Mouse (Mus musculus): ENCODE data around the gene C2cd3. TPM values are rescaled to one million over a fixed set of nuclear protein-coding genes. Genes with fewer than 3 reads are reported as not detected.

C2cd3 gene
- 13.8 and 15.0 TPM in 2 replicates for polyA plus RNA-seq (2015; fragmentation: Nextera tagmentation; extraction: Ambion mirVana)

DNA sequence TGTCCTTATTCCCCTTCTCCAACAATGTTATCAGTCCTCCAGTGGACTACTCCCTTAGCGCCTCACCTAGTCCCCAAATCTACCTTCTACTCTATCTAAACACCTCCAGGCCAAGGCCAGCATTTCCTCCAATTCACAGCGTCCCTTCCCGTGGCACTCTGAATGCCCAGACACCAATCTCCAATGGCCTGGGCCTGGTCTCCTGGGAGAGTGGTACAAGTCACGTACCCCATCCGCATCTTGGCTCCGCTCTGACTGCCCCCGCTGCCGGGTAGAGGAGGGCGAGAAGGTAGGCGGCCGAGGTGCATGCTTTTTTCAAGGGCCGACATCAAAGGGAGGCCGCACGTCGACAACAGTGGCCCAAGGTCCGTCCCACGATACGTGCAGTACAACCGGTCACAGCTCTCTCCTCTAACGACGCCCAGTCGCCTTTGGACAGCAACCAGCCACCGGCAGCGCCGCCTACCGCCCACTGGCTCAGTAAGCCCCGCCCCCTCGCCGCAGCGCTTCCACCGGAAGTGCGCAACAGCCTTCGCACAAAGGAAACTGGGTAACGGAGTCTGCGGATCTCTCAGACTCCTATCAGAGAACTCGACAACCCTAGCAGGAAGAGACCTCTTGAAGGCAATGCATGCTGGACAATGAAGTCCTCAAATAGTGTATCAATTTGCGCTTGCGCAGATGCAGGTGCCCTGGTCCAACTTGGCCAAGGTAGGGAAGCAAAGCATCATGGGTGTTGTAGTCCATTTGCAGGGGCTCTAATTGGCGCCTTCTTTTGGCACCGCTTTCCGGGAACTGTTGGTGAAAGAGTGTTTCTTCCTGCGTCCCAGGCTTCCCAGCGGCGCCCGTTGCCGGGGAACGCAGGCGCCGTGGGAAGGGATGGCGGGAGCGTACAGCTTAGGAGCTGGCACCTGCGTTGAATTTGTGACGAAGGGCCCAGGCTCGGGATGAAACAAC, at the start of gene C2cd3, which contains the start of gene Ppme1:
C2cd3 (plus strand) TSS at position 739 of the 957 bp plus-strand sequence.
Ppme1 (minus strand) TSS at position 813 of the 957 bp plus-strand sequence.

DNA sequence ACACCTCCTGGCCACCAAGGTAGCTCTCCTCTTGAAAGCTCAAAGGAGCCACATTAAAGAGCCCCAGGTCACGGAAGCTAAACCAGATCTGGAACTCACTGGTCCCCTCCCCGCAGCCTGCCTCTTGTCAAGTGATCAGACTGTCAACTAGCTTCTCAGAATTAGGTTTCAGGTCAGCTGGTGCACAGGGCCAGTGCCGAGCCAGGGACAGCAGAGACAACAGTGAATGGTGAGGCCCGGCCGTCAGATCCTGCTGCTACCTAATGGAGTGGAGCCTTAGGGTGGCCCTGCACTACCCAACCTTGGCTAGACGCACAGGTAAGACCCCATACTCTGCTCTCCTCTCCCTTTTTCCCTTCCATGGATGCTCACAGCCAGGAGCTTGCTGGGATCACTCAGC, 100.7 kb downstream of the C2cd3 start, which contains the start of gene Ucp3:
Ucp3 (plus strand) TSS at position 214 of the 400 bp plus-strand sequence.

GRCm38 (mm10) chr7:100493117-100493483, 121.1 kb downstream of the C2cd3 start, which contains the start of gene Ucp2:
Gene Ucp2, plus strand, starts transcription at chr7:100493337.

GRCm38 (mm10) chr7:100514573-100514972, 142.5 kb downstream of the C2cd3 start, which contains the start of gene Dnajb13:
Gene Dnajb13, minus strand, starts transcription at chr7:100514960.

Other genes starting within 250 kb of the C2cd3 start
- gene Lipt2, start 213.0 kb upstream of the C2cd3 start, polyA plus RNA-seq (2015; fragmentation: Nextera tagmentation; extraction: Ambion mirVana) = 8.6 and 9.2 TPM in 2 replicates
- 3.4 and 5.8 TPM in 2 replicates for gene Kcne3, start 195.7 kb upstream of the C2cd3 start, polyA plus RNA-seq (2015; fragmentation: Nextera tagmentation; extraction: Ambion mirVana)
- 2.8 and 3.2 TPM in 2 replicates for gene Pgm2l1, start 144.8 kb upstream of the C2cd3 start, polyA plus RNA-seq (2015; fragmentation: Nextera tagmentation; extraction: Ambion mirVana)
- gene P4ha3, start 86.7 kb upstream of the C2cd3 start, polyA plus RNA-seq (2015; fragmentation: Nextera tagmentation; extraction: Ambion mirVana) = 0.52 and 0.63 TPM in 2 replicates
- 16.3 and 18.1 TPM in 2 replicates for gene Ppme1, start 74 bp downstream of the C2cd3 start, polyA plus RNA-seq (2015; fragmentation: Nextera tagmentation; extraction: Ambion mirVana)
- gene Ucp3, start 100.8 kb downstream of the C2cd3 start, polyA plus RNA-seq (2015; fragmentation: Nextera tagmentation; extraction: Ambion mirVana) = not detected in 2 replicates
- 1,043 and 1,112 TPM in 2 replicates for gene Ucp2, start 121.1 kb downstream of the C2cd3 start, polyA plus RNA-seq (2015; fragmentation: Nextera tagmentation; extraction: Ambion mirVana)
- gene Dnajb13, start 142.7 kb downstream of the C2cd3 start, polyA plus RNA-seq (2015; fragmentation: Nextera tagmentation; extraction: Ambion mirVana) = 1.8 and 2.7 TPM in 2 replicates
- gene Coa4, start 164.8 kb downstream of the C2cd3 start, polyA plus RNA-seq (2015; fragmentation: Nextera tagmentation; extraction: Ambion mirVana) = 12.5 and 14.3 TPM in 2 replicates
- 53.3 and 53.4 TPM in 2 replicates for gene Rab6a, start 235.2 kb downstream of the C2cd3 start, polyA plus RNA-seq (2015; fragmentation: Nextera tagmentation; extraction: Ambion mirVana)
- gene Mrpl48, start 236.1 kb downstream of the C2cd3 start, polyA plus RNA-seq (2015; fragmentation: Nextera tagmentation; extraction: Ambion mirVana) = 54.7 and 58.1 TPM in 2 replicates